Mouse (Mus musculus): ENCODE data around the gene Ubap2. TPM values are rescaled to one million over a fixed set of nuclear protein-coding genes. Genes with fewer than 3 reads are reported as not detected.

The Ubap2 gene
- polyA plus RNA-seq (2017; shearing (Covaris generic)): 10 to 100 TPM; 18.2 to 23.7 TPM

- peak; percentile 95 for ATAC-seq
Measured at GRCm38 (mm10) chr4:41274980-41275850, at the start of gene Ubap2. Gene Ubap2, minus strand, starts transcription at chr4:41275144.

DNA sequence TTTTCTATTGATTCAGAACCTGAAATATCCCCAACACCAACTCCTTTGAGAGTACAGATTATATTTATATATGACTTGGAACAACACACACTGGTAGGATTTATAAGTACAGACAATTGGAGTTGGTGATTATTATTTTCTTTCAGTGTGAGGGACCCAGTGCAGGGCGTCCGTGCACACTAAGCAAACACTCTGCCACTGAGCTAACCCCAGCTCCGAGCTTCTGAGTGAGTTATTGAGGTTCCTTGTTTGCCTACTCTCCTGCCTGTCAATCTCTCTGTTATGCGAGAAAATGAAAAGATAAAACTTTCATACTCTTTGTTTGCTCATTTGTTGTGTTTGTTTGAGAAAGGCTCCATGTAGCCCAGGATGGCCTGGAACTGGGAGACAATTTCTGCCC, 46.0 kb upstream of the Ubap2 start:
- ATAC-seq: no peak

- no peak for ATAC-seq
Measured at GRCm38 (mm10) chr4:41318267-41318666, 43.3 kb upstream of the Ubap2 start.

DNA sequence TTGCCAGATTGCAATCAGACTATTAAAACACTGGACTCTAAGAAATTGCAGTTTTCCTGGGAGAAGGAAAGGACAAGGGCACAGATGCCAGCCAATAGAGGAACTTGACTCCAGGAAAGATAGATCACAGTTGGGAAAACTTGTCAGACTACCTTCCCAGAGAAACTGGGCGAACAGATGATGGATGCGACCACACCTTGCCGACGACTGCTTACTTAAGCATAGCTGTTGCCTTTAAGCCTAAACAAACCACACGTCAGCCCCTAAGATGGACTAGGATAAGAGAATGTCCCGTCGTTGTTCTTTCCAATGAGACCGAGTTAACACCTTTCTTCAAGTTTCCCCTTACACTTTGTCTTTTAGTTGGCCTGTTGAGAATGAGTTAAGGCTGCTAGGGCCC, 40.2 kb upstream of the Ubap2 start:
- ATAC-seq: no peak

DNA sequence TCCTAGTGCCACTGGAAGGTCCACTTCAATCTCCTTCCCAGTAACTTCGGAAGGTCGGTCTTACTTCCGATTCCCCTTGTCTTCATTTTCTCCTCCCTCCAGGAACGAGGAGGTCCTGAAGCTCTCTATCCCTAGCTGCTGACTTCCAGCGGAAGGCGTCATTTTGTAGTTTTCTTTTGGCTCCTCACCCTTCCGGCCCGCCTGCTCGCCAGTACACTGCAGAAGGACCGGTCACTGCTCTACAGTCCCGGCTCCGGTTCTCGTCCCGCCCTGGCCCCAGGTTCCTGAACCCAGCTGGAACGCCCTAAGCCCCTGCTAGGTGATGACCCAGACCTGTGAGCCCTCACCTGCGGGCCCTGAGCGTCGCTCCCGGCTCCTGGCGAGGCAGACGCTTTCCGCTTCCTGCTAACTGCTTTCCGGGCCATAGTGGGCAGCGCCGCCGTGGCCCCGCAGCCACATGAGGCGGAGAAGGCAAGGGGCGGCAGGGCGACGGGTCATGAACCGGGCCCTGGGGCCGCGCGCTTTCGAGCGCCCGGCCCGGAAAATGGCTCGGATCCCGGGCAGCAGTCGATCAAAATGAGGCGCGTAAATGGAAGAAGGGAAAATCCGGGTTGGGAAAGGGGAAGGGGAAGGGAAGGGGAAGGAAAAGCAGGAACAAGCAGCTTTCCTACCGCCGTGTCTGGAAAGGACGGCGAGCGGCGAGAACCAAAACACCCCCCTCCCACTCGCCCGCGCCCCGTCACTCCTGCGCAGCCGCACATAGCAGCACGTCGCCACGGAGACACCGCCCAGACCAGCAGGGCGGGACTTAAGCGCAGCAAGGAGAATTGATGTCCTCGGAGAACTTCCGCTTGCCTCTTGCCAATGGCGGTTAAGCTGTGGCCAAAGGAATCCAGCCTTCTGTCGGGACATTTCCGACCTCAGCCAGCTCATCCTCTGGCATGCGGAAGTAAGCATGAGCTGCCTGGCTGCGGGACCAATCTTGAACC, 39.5 kb upstream of the Ubap2 start, which contains the start of gene Dcaf12:
Dcaf12 (minus strand) TSS at position 749 of the 989 bp plus-strand sequence.
- ATAC-seq: peak; percentile 94

- ATAC-seq: no peak
Measured at GRCm38 (mm10) chr4:41313722-41314121, 38.8 kb upstream of the Ubap2 start.

- ATAC-seq: no peak
Measured at GRCm38 (mm10) chr4:41310567-41311563, 35.9 kb upstream of the Ubap2 start.

DNA sequence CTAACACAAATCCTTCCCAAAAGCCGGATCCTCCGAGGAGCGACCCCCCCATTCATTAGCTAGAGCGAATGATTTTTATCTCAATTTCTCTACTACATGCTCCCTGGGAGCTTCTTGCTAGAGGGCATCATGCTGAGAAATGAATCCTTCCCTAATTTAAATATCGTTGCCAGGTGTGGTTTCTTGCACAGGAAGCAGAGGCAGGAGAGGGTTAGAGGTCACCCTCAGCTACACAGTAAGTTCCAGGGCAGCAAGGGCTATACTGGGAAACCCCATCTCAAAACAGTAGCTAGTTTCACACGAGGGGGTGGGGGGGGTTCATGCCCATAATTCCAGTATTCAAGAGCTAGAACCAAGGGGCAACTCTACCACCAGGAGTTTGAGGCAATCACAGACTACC, 32.5 kb upstream of the Ubap2 start:
- ATAC-seq: peak; percentile 75

GRCm38 (mm10) chr4:41304302-41304701, 29.4 kb upstream of the Ubap2 start:
- peak; percentile 55 for ATAC-seq

DNA sequence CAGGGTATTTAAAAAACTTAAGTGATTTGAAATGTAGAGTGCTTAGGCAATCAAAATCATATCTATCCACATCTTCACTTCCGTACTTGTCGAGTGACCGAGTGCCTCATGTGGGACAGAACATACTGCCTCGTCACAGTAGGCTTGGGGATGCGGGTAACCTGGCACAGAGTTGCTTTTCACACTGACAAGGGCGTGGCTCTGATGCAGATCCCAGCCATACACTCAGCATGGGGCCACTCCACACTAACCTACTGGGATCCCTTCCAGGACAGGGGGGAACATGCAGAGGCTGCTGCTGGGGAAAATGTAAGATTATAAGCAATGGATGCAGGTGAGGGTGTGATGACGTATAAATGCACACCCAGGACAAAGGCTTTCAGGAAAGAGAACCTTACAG, 28.7 kb upstream of the Ubap2 start:
- ATAC-seq: no peak

- ATAC-seq: no peak
Measured at GRCm38 (mm10) chr4:41298976-41299375, 24.0 kb upstream of the Ubap2 start.

DNA sequence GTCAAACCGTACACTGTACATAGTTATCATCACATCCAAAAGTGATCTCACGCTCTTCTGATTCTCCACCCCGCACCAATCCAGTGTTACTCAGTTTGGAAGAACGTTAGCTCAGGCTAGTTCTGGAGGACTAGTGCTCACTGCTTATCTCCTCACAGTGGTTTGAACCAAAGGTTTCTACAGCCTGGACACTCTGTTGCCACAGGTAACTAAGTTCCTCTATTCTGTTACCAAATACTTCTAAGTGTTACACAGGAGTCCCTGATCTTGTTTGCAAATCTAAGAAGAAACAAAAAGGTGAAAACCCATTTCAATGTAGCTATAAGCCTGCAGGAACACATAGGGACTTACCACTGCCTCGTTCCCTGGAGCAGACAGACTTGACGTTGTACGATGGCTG, 21.0 kb upstream of the Ubap2 start:
- no peak for ATAC-seq

- ATAC-seq: no peak
Measured at GRCm38 (mm10) chr4:41295507-41295906, 20.6 kb upstream of the Ubap2 start.

GRCm38 (mm10) chr4:41293907-41294306, 19.0 kb upstream of the Ubap2 start:
- no peak for ATAC-seq

GRCm38 (mm10) chr4:41289802-41290201, 14.9 kb upstream of the Ubap2 start:
- no peak for ATAC-seq

GRCm38 (mm10) chr4:41286420-41286819, 11.5 kb upstream of the Ubap2 start:
- ATAC-seq: no peak

GRCm38 (mm10) chr4:41284087-41284486, 9.1 kb upstream of the Ubap2 start:
- ATAC-seq: no peak

- ATAC-seq: no peak
Measured at GRCm38 (mm10) chr4:41275927-41276326, 983 bp upstream of the Ubap2 start.

DNA sequence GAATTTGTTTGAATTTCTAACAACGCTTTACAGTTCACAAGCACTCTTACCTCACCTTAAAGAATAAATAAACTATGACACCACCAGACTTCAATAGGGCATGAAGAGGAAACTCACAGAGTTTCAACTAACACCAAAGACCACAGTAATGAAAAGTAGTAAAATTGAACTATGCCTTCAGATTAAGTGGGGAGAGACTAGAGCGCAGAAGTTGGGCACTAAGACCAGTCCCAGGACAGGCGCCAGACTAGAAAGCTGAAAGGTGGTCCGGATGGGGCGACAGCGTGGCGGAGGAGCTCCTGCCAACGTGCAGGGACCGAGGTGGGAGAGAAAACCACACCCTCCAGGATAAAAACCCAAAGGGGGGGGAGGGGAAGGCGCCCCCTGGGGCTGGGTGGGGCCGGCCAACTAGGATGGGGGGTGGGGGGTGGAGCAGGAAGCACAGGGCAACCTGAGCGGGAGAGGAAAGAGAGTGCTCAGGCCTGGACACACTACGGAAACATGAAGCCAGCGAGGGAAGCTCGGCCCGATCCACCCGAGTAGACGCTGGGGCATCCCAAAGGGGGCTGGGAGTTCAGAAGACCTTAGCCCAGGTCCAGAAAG, 466 bp downstream of the Ubap2 start:
- peak; percentile 30 for ATAC-seq

DNA sequence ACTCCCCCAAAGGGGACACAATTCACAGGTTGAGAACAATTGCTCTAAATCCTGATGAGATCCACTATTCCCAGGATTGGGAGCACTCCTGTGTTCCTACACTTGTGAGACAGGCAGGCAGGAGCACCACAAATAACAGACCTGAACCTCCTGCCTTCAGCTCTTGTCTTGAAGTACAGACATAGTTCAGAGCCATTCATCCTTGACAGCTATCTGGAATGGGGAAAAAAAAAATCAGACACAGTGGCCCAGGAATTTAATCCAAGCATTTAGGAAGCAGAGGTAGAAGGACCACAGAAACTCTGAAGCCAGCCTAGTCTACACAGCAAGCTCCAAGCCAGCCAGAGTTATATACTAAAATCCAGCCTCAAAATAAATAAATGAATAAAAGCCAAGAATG, 6.8 kb downstream of the Ubap2 start:
- no peak for ATAC-seq

DNA sequence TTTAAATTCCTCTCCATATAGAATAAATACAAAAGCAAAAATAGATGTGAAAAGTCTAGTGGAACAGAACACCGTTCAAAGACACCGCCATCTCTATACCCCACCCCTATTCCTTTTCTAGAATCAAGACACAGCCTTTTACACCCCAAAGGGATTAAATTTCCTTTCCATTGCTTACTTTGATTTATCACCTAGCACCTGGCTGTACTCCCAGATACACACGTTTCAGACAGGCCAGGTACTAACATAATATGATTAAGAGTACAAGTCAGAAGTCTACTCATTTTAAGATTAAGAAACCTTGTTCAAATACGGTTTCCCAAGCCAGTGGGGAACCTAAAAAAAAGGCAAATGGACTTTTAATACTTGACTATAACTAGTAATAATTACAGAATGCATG, 8.6 kb downstream of the Ubap2 start:
- no peak for ATAC-seq

DNA sequence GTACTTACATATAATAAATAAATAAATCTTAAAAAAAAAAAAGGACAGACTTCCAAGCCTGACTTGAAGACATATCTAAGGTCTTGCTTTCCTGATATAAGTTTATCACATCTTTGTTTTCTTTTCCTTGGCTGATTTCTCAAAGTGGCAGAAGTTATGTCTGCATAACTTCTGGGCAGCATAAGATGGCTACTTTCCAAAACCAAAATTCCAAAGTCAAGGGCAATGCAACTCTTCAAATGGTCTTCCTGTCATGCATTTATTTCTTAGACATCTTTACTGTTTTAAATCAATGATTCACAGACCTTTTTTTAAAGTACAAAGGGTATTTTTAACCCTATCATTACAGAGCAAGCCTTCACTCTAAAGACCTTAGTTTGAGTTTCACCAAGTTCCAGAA, 14.3 kb downstream of the Ubap2 start:
- no peak for ATAC-seq

All from activated CD4-positive, CD25-positive, alpha-beta regulatory T cell, adult 4 months (primary cell).